Mouse (Mus musculus): ENCODE results near the gene 1700001J03Rik. TPM values are rescaled to one million over a fixed set of nuclear protein-coding genes. Genes with fewer than 3 reads are reported as not detected.
A peak's percentile ranks its signal among the peaks of the same experiment; 100 is the strongest.
"Not testable (repeated sequence)": the region's sequence is repeated elsewhere in the genome, so short reads cannot be mapped to it uniquely, and the experiment has no call there.

1700001J03Rik gene
- polyA plus RNA-seq, 1 experiment from 2014 or later: not detected

GRCm38 (mm10) chr5:146193360-146193759 lies 8.3 kb upstream of the 1700001J03Rik start:
- ATAC-seq (no peak), DNase-seq (ENCODE audit: low spot score) (no peak)
- H3K9ac ChIP-seq (ENCODE audit: low read length): no peak overlapping the region
- H3K36me3 ChIP-seq (ENCODE audit: control insufficient read depth, insufficient read depth, low read length): no peaks in the 10 kb centered on the region
- no peak overlapping the region for H3K4me3 ChIP-seq (ENCODE audit: low read depth, low read length)
- WGBS: 83% methylated on average over 8 of the region's 8 CpGs
- H3K9me3 ChIP-seq (replicated peaks; ENCODE audit: control insufficient read depth, low read length): no peaks in the 10 kb centered on the region
- no peak overlapping the region for H3K27ac ChIP-seq (ENCODE audit: low read depth, low read length)
- no peak overlapping the region for H3K4me2 ChIP-seq (ENCODE audit: low read length)
- H3K4me1 ChIP-seq (ENCODE audit: control insufficient read depth, insufficient read depth, low read length): no peaks in the 10 kb centered on the region
- H3K27me3 ChIP-seq (replicated peaks; ENCODE audit: control insufficient read depth, insufficient read depth, low read length): no peaks in the 10 kb centered on the region

- Histone ChIP-seq H3K27me3 (replicated peaks; ENCODE audit: control insufficient read depth, insufficient read depth, low read length) (no peaks in the 10 kb centered on the region), H3K9me3 (replicated peaks; ENCODE audit: control insufficient read depth, low read length) (no peaks in the 10 kb centered on the region), H3K4me1 (ENCODE audit: control insufficient read depth, insufficient read depth, low read length) (no peaks in the 10 kb centered on the region), H3K4me2 (ENCODE audit: low read length) (no peak overlapping the region), H3K4me3 (ENCODE audit: low read depth, low read length) (no peak overlapping the region), H3K27ac (ENCODE audit: low read depth, low read length) (no peak overlapping the region), H3K36me3 (ENCODE audit: control insufficient read depth, insufficient read depth, low read length) (no peaks in the 10 kb centered on the region), H3K9ac (ENCODE audit: low read length) (no peak overlapping the region)
- WGBS: 59% methylated on average over 3 of the region's 3 CpGs
- no peak for ATAC-seq
- no peak for DNase-seq (ENCODE audit: low spot score)
Measured at GRCm38 (mm10) chr5:146190501-146191269, 5.6 kb upstream of the 1700001J03Rik start.

- Histone ChIP-seq H3K27me3 (replicated peaks; ENCODE audit: control insufficient read depth, insufficient read depth, low read length) (no peaks in the 10 kb centered on the region), H3K4me2 (ENCODE audit: low read length) (no peak overlapping the region), H3K9ac (ENCODE audit: low read length) (no peak overlapping the region), H3K36me3 (ENCODE audit: control insufficient read depth, insufficient read depth, low read length) (no peaks in the 10 kb centered on the region), H3K4me3 (ENCODE audit: low read depth, low read length) (no peak overlapping the region), H3K4me1 (ENCODE audit: control insufficient read depth, insufficient read depth, low read length) (no peaks in the 10 kb centered on the region), H3K9me3 (replicated peaks; ENCODE audit: control insufficient read depth, low read length) (no peaks in the 10 kb centered on the region), H3K27ac (ENCODE audit: low read depth, low read length) (no peak overlapping the region)
- ATAC-seq: no peak
- WGBS: 68% methylated on average over 4 of the region's 4 CpGs
- DNase-seq (ENCODE audit: low spot score): no peak
Measured at GRCm38 (mm10) chr5:146190093-146190492, 5.0 kb upstream of the 1700001J03Rik start.

GRCm38 (mm10) chr5:146188712-146189111 lies 3.6 kb upstream of the 1700001J03Rik start:
- Histone ChIP-seq H3K27ac (ENCODE audit: low read depth, low read length) (no peak overlapping the region), H3K4me1 (ENCODE audit: control insufficient read depth, insufficient read depth, low read length) (no peaks in the 10 kb centered on the region), H3K4me2 (ENCODE audit: low read length) (no peak overlapping the region), H3K9me3 (replicated peaks; ENCODE audit: control insufficient read depth, low read length) (no peaks in the 10 kb centered on the region), H3K9ac (ENCODE audit: low read length) (no peak overlapping the region), H3K27me3 (replicated peaks; ENCODE audit: control insufficient read depth, insufficient read depth, low read length) (no peaks in the 10 kb centered on the region), H3K4me3 (ENCODE audit: low read depth, low read length) (no peak overlapping the region), H3K36me3 (ENCODE audit: control insufficient read depth, insufficient read depth, low read length) (no peaks in the 10 kb centered on the region)
- ATAC-seq (no peak), DNase-seq (ENCODE audit: low spot score) (no peak)
- WGBS: 89% methylated on average over 7 of the region's 7 CpGs

GRCm38 (mm10) chr5:146188144-146188543 lies 3.0 kb upstream of the 1700001J03Rik start:
- H3K4me3 ChIP-seq (ENCODE audit: low read depth, low read length): no peak overlapping the region
- DNase-seq (ENCODE audit: low spot score) (no peak), ATAC-seq (no peak)

GRCm38 (mm10) chr5:146187441-146187840 lies 2.3 kb upstream of the 1700001J03Rik start:
- H3K27me3 ChIP-seq (replicated peaks; ENCODE audit: control insufficient read depth, insufficient read depth, low read length); H3K27ac ChIP-seq (ENCODE audit: low read depth, low read length); ATAC-seq; H3K9ac ChIP-seq (ENCODE audit: low read length); H3K36me3 ChIP-seq (ENCODE audit: control insufficient read depth, insufficient read depth, low read length); H3K4me3 ChIP-seq (ENCODE audit: low read depth, low read length); H3K9me3 ChIP-seq (replicated peaks; ENCODE audit: control insufficient read depth, low read length); H3K4me1 ChIP-seq (ENCODE audit: control insufficient read depth, insufficient read depth, low read length); H3K4me2 ChIP-seq (ENCODE audit: low read length): not testable (repeated sequence)
- WGBS: 26% methylated on average over 5 of the region's 5 CpGs
- DNase-seq (ENCODE audit: low spot score): peak; percentile 51

More at GRCm38 (mm10) chr5:146188144-146188543, 3.0 kb upstream of the 1700001J03Rik start:
- Histone ChIP-seq H3K27ac (ENCODE audit: low read depth, low read length) (no peak overlapping the region), H3K4me2 (ENCODE audit: low read length) (no peak overlapping the region), H3K36me3 (ENCODE audit: control insufficient read depth, insufficient read depth, low read length) (no peaks in the 10 kb centered on the region), H3K9me3 (replicated peaks; ENCODE audit: control insufficient read depth, low read length) (no peaks in the 10 kb centered on the region), H3K9ac (ENCODE audit: low read length) (no peak overlapping the region), H3K27me3 (replicated peaks; ENCODE audit: control insufficient read depth, insufficient read depth, low read length) (no peaks in the 10 kb centered on the region), H3K4me1 (ENCODE audit: control insufficient read depth, insufficient read depth, low read length) (no peaks in the 10 kb centered on the region)
- 81% methylated on average over 1 of the region's 1 CpGs for WGBS

GRCm38 (mm10) chr5:146172744-146173143 lies 12.4 kb downstream of the 1700001J03Rik start:
- not testable (repeated sequence) for H3K36me3 ChIP-seq (ENCODE audit: control insufficient read depth, insufficient read depth, low read length); H3K27me3 ChIP-seq (replicated peaks; ENCODE audit: control insufficient read depth, insufficient read depth, low read length); H3K9me3 ChIP-seq (replicated peaks; ENCODE audit: control insufficient read depth, low read length); H3K4me3 ChIP-seq (ENCODE audit: low read depth, low read length); H3K27ac ChIP-seq (ENCODE audit: low read depth, low read length); DNase-seq (ENCODE audit: low spot score); ATAC-seq; H3K9ac ChIP-seq (ENCODE audit: low read length); H3K4me2 ChIP-seq (ENCODE audit: low read length); H3K4me1 ChIP-seq (ENCODE audit: control insufficient read depth, insufficient read depth, low read length)
- WGBS: 58% methylated on average over 4 of the region's 4 CpGs

- H3K9ac ChIP-seq (ENCODE audit: low read length); H3K27me3 ChIP-seq (replicated peaks; ENCODE audit: control insufficient read depth, insufficient read depth, low read length); H3K27ac ChIP-seq (ENCODE audit: low read depth, low read length); ATAC-seq; H3K36me3 ChIP-seq (ENCODE audit: control insufficient read depth, insufficient read depth, low read length); DNase-seq (ENCODE audit: low spot score); H3K4me3 ChIP-seq (ENCODE audit: low read depth, low read length); H3K4me2 ChIP-seq (ENCODE audit: low read length); H3K9me3 ChIP-seq (replicated peaks; ENCODE audit: control insufficient read depth, low read length); H3K4me1 ChIP-seq (ENCODE audit: control insufficient read depth, insufficient read depth, low read length): not testable (repeated sequence)
- WGBS: 82% methylated on average over 2 of the region's 2 CpGs
Measured at GRCm38 (mm10) chr5:146170621-146171020, 14.5 kb downstream of the 1700001J03Rik start, which contains the start of gene Gm6309. Gm6309 (minus strand) TSS chr5:146170721.

GRCm38 (mm10) chr5:146160439-146160838 lies 24.7 kb downstream of the 1700001J03Rik start, which contains the start of gene Gm5565:
Gm5565 (minus strand) TSS chr5:146160539.
- not testable (repeated sequence) for ATAC-seq; H3K27me3 ChIP-seq (replicated peaks; ENCODE audit: control insufficient read depth, insufficient read depth, low read length); H3K4me3 ChIP-seq (ENCODE audit: low read depth, low read length); H3K36me3 ChIP-seq (ENCODE audit: control insufficient read depth, insufficient read depth, low read length); H3K4me2 ChIP-seq (ENCODE audit: low read length); H3K9ac ChIP-seq (ENCODE audit: low read length); H3K9me3 ChIP-seq (replicated peaks; ENCODE audit: control insufficient read depth, low read length); H3K27ac ChIP-seq (ENCODE audit: low read depth, low read length); DNase-seq (ENCODE audit: low spot score); H3K4me1 ChIP-seq (ENCODE audit: control insufficient read depth, insufficient read depth, low read length)
- WGBS: 94% methylated on average over 3 of the region's 3 CpGs

Measured in forebrain, embryonic 14.5 days (tissue).